Mouse (Mus musculus): ENCODE measurements around the gene Slc43a1. TPM values are rescaled to one million over a fixed set of nuclear protein-coding genes. Genes with fewer than 3 reads are reported as not detected.

The Slc43a1 gene
- polyA plus RNA-seq, 1 experiment from 2014 or later, result 21.1 TPM

DNA sequence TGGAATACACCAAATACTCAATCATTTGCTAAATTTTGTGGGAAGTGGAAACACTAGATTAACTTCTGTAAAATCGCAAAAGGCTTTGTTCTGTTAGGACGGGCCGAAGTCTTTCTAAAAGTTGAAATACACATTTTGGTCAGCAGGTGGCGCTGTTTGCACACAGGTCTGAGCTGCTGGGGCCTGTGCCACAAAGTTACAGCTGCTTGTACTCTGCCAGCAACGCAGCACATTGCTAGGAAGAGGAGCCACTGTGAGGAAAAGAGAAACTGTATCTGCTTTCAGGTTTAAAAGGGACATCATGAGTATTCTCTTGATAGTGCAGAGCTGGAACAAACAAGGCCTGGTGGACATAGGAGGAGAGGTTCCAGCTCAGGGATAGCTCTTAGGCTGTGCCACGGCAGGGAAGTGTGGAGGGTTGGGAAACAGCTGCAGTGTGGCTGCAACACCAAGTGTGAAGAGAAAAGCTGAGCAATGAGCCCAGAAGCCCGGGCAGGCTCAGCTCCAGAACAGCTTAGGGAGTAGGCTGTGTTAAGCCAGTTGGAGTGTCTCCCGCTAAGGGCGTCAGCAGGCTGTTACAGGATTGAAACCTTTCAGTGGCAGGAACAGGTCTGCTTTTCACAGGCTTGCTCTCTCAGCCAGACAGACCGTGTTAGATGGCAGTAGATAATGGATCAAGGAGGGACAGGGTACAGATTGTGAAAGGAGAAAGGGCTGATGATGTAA lies 6.8 kb upstream of the Slc43a1 start:
- H3K27me3 ChIP-seq, result no peaks in the 10 kb centered on the region
- H3K4me3 ChIP-seq (replicated peaks), result no peak overlapping the region
- H3K36me3 ChIP-seq, result peaks cover 15% of the 10 kb centered on the region; the same call in 1 of the 2 replicates
- H3K4me2 ChIP-seq, result no peak overlapping the region
- H3K9ac ChIP-seq (replicated peaks), result no peak overlapping the region; the same call in 1 of the 2 replicates
- peak; percentile 61 for ATAC-seq (ENCODE audit: insufficient number of reproducible peaks, insufficient read depth, low FRiP score, low TSS enrichment, low read depth)
- peaks cover 7% of the 10 kb centered on the region for H3K4me1 ChIP-seq (replicated peaks)
- H3K9me3 ChIP-seq, result no peaks in the 10 kb centered on the region
- 32% methylated on average over 10 of the region's 10 CpGs for WGBS
- peak overlapping the region; percentile 7; the same call in 1 of the 2 replicates for H3K27ac ChIP-seq

GRCm38 (mm10) chr2:84837107-84837506 lies 1.5 kb upstream of the Slc43a1 start:
- Histone ChIP-seq H3K9me3 (no peaks in the 10 kb centered on the region), H3K4me3 (replicated peaks) (no peak overlapping the region), H3K9ac (replicated peaks) (no peak overlapping the region), H3K27ac (no peak overlapping the region), H3K4me1 (replicated peaks) (peaks cover 25% of the 10 kb centered on the region), H3K4me2 (no peak overlapping the region), H3K36me3 (0 out of 2 replicates have a peak, but pooled peaks cover 3% of the 10 kb centered on the region), H3K27me3 (peaks cover 16% of the 10 kb centered on the region)
- 43% methylated on average over 8 of the region's 8 CpGs for WGBS
- ATAC-seq (ENCODE audit: insufficient number of reproducible peaks, insufficient read depth, low FRiP score, low TSS enrichment, low read depth), result no peak

- ATAC-seq (ENCODE audit: insufficient number of reproducible peaks, insufficient read depth, low FRiP score, low TSS enrichment, low read depth), result no peak
- peak overlapping the region; percentile 94; the same call in 1 of the 2 replicates for H3K4me2 ChIP-seq
- 21% methylated on average over 9 of the region's 9 CpGs for WGBS
- peaks cover 27% of the 10 kb centered on the region for H3K4me1 ChIP-seq (replicated peaks)
- no peak overlapping the region for H3K9ac ChIP-seq (replicated peaks)
- H3K27me3 ChIP-seq, result peaks cover 16% of the 10 kb centered on the region
- H3K27ac ChIP-seq, result no peak overlapping the region
- H3K36me3 ChIP-seq, result 0 out of 2 replicates have a peak, but pooled peaks cover 5% of the 10 kb centered on the region
- no peaks in the 10 kb centered on the region for H3K9me3 ChIP-seq
- H3K4me3 ChIP-seq (replicated peaks), result peak overlapping the region; percentile 5; the same call in 1 of the 2 replicates
Observed at GRCm38 (mm10) chr2:84837817-84838592, 645 bp upstream of the Slc43a1 start.

GRCm38 (mm10) chr2:84838993-84839980 lies 637 bp downstream of the Slc43a1 start:
- H3K9me3 ChIP-seq, result no peaks in the 10 kb centered on the region
- H3K4me2 ChIP-seq, result peak overlapping the region; percentile 94
- H3K9ac ChIP-seq (replicated peaks), result peak overlapping the region; percentile 84
- peaks cover 6% of the 10 kb centered on the region; the same call in 1 of the 2 replicates for H3K36me3 ChIP-seq
- peak overlapping the region; percentile 95 for H3K27ac ChIP-seq
- peak overlapping the region; percentile 70 for H3K4me3 ChIP-seq (replicated peaks)
- peaks cover 16% of the 10 kb centered on the region for H3K27me3 ChIP-seq
- peak; percentile 43 for ATAC-seq (ENCODE audit: insufficient number of reproducible peaks, insufficient read depth, low FRiP score, low TSS enrichment, low read depth)
- WGBS, result under 1% methylated on average over 47 of the region's 47 CpGs
- peaks cover 27% of the 10 kb centered on the region for H3K4me1 ChIP-seq (replicated peaks)

DNA sequence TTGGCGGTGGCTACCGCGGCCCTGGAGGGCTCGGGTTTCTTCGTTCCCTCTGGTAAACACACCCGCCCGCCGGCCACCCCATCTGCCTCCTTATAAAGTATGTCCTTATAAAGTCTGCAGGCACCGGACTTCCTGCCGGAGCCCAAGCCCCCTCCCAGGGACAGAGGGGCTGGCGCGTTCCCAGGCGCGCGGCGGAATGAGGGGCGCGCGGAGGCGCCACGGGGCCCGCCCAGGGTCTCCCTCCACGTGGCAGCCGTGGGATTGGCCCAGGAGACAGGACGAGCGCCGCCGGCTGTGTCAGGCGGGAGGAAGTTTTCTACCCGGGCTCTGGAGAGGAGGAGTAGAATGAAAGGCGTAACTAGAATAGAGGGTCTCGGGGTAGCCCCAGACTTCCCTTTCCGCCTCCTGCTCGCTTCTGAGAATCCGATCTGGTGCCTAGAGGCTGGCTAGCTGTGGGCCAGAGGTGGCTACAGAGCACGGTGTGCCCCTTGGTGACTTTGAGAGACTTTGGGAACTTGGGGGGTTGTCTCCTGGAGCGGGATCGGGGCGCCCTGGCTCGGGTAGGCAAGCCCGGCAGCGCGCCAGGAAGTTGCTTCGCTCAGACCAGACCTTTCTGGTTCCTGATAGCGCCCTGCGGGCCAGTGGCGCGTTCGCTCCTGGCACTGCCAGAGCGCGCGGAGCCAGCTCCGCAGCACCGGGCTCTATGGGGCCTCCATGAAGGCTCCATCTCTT lies 1.5 kb downstream of the Slc43a1 start:
- H3K36me3 ChIP-seq, result peaks cover 12% of the 10 kb centered on the region; the same call in 1 of the 2 replicates
- H3K4me2 ChIP-seq, result peak overlapping the region; percentile 94
- H3K4me3 ChIP-seq (replicated peaks), result peak overlapping the region; percentile 70
- H3K27ac ChIP-seq, result peak overlapping the region; percentile 95
- peaks cover 27% of the 10 kb centered on the region for H3K4me1 ChIP-seq (replicated peaks)
- H3K9me3 ChIP-seq, result no peaks in the 10 kb centered on the region
- peaks cover 16% of the 10 kb centered on the region for H3K27me3 ChIP-seq
- peak; percentile 92 for ATAC-seq (ENCODE audit: insufficient number of reproducible peaks, insufficient read depth, low FRiP score, low TSS enrichment, low read depth)
- WGBS, result under 1% methylated on average over 54 of the region's 54 CpGs
- H3K9ac ChIP-seq (replicated peaks), result peak overlapping the region; percentile 84

DNA sequence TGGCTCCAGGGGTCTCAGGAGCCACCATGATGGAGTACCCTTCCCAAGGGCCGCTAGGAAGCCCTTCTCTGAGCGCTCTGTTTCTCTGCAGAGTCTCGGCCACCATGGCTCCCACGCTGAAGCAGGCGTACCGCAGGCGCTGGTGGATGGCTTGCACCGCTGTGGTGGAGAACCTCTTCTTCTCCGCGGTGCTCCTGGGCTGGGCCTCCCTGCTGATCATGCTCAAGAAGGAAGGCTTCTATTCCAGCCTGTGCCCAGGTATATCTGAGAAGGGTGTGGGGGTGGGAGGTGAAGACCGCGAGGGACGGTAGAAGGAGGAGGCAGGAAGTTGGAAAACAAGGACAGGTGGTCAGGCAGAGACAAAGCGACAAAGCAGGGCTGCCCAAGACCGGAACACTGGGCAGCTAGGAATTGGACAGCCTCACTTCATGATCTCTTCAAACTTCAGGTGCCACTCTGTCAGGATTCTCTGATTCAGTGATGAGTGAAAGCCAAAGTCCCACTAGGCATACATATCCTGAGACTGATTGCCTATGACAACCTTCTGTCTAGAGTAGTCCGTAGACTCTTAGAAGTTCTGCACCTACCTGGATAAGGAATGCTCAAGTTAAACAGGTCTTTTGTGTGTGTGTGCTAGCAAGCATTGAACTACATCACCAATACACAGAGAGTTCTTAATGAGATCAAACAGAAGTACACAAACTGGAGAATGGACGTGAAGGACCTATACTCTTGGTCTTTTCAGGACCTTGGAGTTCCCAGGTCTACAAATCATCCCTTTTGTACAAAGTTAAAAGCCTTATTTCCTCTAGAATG lies 2.3 kb downstream of the Slc43a1 start:
- Histone ChIP-seq H3K36me3 (peaks cover 20% of the 10 kb centered on the region; the same call in 1 of the 2 replicates), H3K9ac (replicated peaks) (peak overlapping the region; percentile 84), H3K4me2 (peak overlapping the region; percentile 94), H3K4me1 (replicated peaks) (peaks cover 27% of the 10 kb centered on the region), H3K4me3 (replicated peaks) (peak overlapping the region; percentile 70), H3K27ac (peak overlapping the region; percentile 95), H3K9me3 (no peaks in the 10 kb centered on the region), H3K27me3 (peaks cover 16% of the 10 kb centered on the region)
- ATAC-seq (ENCODE audit: insufficient number of reproducible peaks, insufficient read depth, low FRiP score, low TSS enrichment, low read depth), result 0 out of 2 replicates have a peak, but pooled peaks have one; percentile 9
- WGBS, result 8% methylated on average over 17 of the region's 17 CpGs

GRCm38 (mm10) chr2:84841905-84842304 lies 3.3 kb downstream of the Slc43a1 start:
- H3K27me3 ChIP-seq, result peaks cover 16% of the 10 kb centered on the region
- ATAC-seq (ENCODE audit: insufficient number of reproducible peaks, insufficient read depth, low FRiP score, low TSS enrichment, low read depth), result no peak
- no peaks in the 10 kb centered on the region for H3K9me3 ChIP-seq
- peaks cover 27% of the 10 kb centered on the region for H3K4me1 ChIP-seq (replicated peaks)
- peak overlapping the region; percentile 94 for H3K4me2 ChIP-seq
- H3K4me3 ChIP-seq (replicated peaks), result peak overlapping the region; percentile 70; the same call in 1 of the 2 replicates
- H3K9ac ChIP-seq (replicated peaks), result no peak overlapping the region
- H3K36me3 ChIP-seq, result peaks cover 28% of the 10 kb centered on the region; the same call in 1 of the 2 replicates
- H3K27ac ChIP-seq, result no peak overlapping the region

- Histone ChIP-seq H3K9me3 (no peaks in the 10 kb centered on the region), H3K27ac (no peak overlapping the region), H3K4me2 (no peak overlapping the region), H3K36me3 (peaks cover 42% of the 10 kb centered on the region; the same call in 1 of the 2 replicates), H3K4me3 (replicated peaks) (no peak overlapping the region), H3K9ac (replicated peaks) (no peak overlapping the region), H3K4me1 (replicated peaks) (peaks cover 23% of the 10 kb centered on the region), H3K27me3 (peaks cover 1% of the 10 kb centered on the region; the same call in 1 of the 2 replicates)
- ATAC-seq (ENCODE audit: insufficient number of reproducible peaks, insufficient read depth, low FRiP score, low TSS enrichment, low read depth), result no peak
- 86% methylated on average over 6 of the region's 6 CpGs for WGBS
Observed at GRCm38 (mm10) chr2:84843654-84844053, 5.0 kb downstream of the Slc43a1 start.

- Histone ChIP-seq H3K27ac (no peak overlapping the region), H3K9ac (replicated peaks) (no peak overlapping the region), H3K36me3 (peaks cover 57% of the 10 kb centered on the region), H3K9me3 (no peaks in the 10 kb centered on the region), H3K4me3 (replicated peaks) (no peak overlapping the region), H3K4me2 (no peak overlapping the region), H3K4me1 (replicated peaks) (peaks cover 16% of the 10 kb centered on the region), H3K27me3 (no peaks in the 10 kb centered on the region)
- WGBS, result 73% methylated on average over 1 of the region's 1 CpGs
- ATAC-seq (ENCODE audit: insufficient number of reproducible peaks, insufficient read depth, low FRiP score, low TSS enrichment, low read depth), result no peak
Observed at GRCm38 (mm10) chr2:84845226-84845625, 6.6 kb downstream of the Slc43a1 start.

Data from limb, embryonic 12.5 days (tissue).